Mouse (Mus musculus) heart, adult 11 months (tissue): ENCODE data around the gene Arhgap10.
A peak's percentile ranks its signal among the peaks of the same experiment; 100 is the strongest.

ENCODE experiments used
- DNase-seq: peaks from one replicate; pipeline ENCODE4 v3.0.0; 2022

The Arhgap10 gene

GRCm38 (mm10) chr8:77341329-77341728 lies 176.4 kb downstream of the Arhgap10 start:
- no peak for DNase-seq

DNA sequence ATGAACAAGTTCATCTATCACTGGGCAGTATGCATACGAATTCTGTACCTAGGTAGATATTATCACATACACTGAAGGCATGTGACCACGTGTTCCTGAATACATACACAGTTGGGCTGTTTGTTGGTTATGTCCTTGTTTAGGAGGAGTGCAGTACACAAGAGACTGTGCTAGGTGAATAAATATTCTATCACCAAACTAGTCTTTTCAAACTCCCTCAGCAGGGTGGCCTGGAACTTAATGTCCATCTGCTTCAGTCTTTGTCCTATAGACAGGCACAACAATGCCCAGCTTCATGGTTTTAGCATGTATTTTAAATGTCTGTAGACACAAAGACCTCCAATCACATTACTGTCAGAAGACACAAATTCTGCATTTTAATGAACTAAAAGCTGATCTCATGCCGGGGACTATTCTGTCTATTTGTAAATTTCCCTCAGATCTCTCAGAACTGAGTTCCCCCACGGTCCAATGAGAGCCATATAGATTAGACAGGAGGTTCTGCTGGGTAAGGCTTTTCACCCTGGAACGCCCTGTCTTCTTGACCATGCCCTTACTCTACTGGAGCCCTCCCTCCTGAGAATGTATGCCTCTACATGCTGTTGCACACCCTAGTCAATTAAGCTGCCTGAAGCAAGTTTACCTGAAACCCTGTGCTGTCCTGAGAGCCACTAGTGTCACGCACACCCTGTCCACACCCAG lies 177.6 kb downstream of the Arhgap10 start:
- no peak for DNase-seq

DNA sequence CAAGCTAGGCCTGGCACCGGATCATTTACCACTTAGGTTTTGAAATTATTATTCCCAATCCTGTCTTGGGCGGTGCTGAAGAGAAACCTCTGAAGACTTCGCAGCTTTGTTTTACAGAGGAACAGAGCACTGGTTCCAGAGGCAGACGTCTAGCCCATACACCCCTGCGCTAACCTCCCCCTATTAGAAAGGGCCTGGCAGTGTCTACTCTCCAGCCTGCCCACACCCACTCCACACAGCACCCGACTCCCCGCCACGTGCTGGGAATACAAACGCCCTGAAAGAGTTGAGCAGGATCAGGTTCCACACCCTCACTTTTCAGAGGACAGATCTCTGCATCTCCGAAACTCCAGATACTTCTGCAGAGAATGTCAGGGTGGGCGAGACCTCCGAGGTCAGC lies 180.5 kb downstream of the Arhgap10 start:
- DNase-seq: no peak

DNA sequence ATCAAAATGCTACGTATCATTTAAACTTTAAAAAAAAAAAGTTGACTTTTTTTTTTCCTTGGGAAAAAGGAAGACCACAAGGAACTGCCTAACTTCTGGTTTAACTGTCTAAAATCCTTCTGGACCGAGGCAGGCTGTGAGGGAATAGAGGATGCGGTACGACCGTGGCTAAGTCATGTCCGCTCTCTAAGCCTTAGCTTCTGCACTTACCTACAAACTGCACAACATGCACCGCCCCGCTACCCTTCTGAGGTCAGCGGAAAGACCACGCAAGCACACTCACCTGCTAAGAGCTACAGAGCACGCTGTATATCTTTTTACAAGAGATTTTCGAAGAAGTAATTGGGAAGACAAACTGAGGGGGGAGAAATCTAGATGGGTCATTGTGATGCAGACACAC lies 186.6 kb downstream of the Arhgap10 start:
- DNase-seq: no peak

- DNase-seq: peak; percentile 24
These were observed 187.4 kb downstream of the Arhgap10 start for GRCm38 (mm10) chr8:77330304-77330703.

DNA sequence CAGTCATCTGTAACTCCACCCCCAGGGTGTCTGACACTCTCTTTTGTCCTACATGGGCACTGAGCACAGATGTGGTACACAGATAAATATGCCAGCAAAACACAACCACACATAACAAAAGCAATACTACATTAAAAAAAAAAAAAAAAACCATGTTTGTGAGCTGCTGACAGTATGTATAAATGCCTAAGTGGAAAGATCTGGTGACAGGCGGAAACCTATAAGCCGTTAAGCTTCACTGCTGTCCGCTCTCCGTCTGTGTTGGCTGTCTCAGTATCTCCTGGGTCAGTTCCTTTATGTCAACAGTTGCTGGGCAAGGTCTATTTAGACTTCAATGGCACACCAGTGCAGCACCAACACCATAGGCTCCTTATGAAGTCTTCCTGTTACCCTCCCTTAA lies 188.0 kb downstream of the Arhgap10 start:
- DNase-seq: peak; percentile 36

GRCm38 (mm10) chr8:77328473-77328872 lies 189.3 kb downstream of the Arhgap10 start:
- DNase-seq: peak; percentile 80

GRCm38 (mm10) chr8:77327326-77327725 lies 190.4 kb downstream of the Arhgap10 start:
- peak; percentile 52 for DNase-seq

- peak; percentile 86 for DNase-seq
These were observed 195.0 kb downstream of the Arhgap10 start for GRCm38 (mm10) chr8:77322727-77323126.

- peak; percentile 79 for DNase-seq
These were observed 195.9 kb downstream of the Arhgap10 start for GRCm38 (mm10) chr8:77321901-77322300.

- peak; percentile 61 for DNase-seq
These were observed 199.2 kb downstream of the Arhgap10 start for GRCm38 (mm10) chr8:77318590-77318989.

GRCm38 (mm10) chr8:77317771-77318170 lies 200.0 kb downstream of the Arhgap10 start:
- no peak for DNase-seq

GRCm38 (mm10) chr8:77313003-77313402 lies 204.8 kb downstream of the Arhgap10 start:
- no peak for DNase-seq

DNA sequence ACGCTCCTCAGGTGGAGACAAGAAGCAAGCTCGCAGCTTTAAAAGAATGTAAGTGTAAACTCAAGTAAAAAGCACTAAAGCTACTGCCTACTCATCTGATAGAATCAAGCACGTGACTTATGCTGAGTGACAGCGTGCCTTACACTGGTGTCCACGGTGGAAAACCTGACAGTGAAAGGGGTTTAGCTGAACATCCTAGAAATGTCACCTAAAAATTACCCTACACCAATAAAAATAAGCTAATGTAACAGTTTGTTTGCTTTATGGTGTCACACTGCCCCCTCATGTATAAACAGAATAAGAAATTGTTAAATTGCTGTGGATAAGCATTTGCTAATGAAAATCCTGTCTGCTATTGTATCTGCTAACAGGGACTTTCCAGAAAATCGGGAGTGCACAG lies 206.0 kb downstream of the Arhgap10 start:
- no peak for DNase-seq

DNA sequence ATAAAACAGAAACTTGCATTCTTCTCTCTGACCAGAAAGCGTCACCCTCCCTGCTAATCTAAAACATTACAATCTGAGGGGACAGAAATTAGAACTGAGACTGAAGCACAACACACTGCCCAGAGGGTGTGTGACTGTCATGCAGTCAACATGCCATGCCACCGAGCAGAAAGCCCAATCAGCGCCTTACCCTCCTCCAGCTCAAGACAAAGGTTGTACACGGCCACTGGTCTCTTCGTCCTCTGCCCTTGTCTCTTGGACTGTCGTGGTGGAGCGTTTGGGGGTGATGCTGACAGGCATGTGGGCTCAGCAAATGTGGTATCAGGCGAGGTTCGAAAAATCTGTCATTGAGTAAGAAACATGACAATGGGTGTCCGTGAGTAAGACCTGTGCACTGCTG lies 207.2 kb downstream of the Arhgap10 start:
- peak; percentile 95 for DNase-seq

DNA sequence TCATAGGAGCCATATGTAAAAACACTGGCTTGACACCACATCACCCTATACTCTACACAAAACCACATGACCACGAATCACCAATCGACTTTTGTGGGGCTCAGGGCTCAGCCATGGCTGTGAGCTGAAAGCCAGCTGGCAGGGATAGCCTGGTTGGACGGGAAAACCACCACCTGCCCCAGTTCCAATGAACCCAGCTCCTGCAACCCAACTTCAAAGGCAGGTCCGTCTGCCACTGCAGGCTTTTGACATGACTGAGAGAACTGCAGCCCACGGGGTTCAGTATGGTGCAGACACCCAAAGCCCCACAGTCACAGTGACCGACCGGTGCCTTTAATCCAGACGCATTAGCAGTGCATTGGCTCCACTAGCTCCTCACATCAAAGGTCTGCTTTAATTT lies 207.7 kb downstream of the Arhgap10 start:
- DNase-seq: peak; percentile 96

GRCm38 (mm10) chr8:77294599-77294998 lies 223.2 kb downstream of the Arhgap10 start:
- DNase-seq: no peak

DNA sequence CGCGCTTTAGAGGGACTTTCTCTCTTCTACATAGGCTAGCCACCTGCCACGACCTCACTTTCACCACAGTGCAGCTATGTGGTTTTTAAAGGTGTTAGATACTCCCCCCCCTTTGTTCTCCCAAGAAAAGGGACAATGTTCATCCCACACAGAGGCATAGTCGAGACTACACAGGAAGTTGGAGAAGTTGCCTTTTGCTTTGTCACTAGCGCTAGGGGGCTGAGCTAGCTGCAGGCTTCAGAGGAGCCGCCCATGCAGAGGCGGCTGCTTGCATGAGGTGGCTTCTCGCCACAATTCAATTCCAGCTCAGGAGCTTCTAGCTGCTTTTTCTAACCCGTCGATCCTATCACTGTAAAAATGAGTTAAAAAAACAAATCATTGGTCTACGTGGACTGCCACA lies 225.1 kb downstream of the Arhgap10 start:
- peak; percentile 77 for DNase-seq

GRCm38 (mm10) chr8:77292120-77292519 lies 225.6 kb downstream of the Arhgap10 start:
- DNase-seq: peak; percentile 76

DNA sequence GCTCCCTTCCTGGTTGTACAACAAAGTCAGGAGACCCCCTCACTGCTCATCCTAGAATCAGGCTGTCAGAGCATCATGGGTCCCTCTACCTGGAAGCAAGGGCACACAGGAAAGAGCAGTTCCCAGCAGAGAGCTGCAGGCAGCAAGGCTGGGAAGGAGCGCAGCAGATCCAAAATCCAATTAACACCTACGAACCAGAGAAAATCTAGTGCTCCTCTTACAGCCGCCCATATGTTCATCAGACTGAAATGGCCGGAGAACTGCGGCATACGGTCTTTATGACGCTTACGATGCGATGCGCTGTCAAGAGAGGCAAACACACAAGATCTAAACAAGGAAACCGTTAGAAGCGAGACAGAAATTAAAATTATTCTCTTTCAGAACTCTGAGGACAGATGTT lies 229.3 kb downstream of the Arhgap10 start:
- DNase-seq: no peak

GRCm38 (mm10) chr8:77288065-77288464 lies 229.7 kb downstream of the Arhgap10 start:
- no peak for DNase-seq

DNA sequence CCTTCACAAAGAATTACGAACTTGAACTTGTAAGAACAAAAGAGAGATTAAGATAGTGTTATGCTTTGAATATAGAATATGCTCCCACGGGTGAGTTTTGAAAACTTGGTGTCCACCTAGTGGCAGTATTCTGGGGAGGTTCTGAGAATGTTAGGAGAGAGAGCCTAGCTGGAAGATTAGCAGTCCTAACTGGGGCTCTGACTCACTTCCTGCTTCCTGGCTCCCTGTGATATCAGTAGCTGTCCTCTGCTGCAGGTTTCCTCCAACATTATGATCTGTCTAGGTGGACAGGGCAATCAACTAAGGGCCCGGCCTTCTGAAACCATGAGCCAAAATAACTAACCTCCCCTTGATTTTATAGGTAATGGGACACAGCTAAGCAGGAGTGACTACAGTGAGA lies 233.3 kb downstream of the Arhgap10 start:
- DNase-seq: no peak

GRCm38 (mm10) chr8:77282605-77283236 lies 235.0 kb downstream of the Arhgap10 start:
- peak; percentile 76 for DNase-seq

DNA sequence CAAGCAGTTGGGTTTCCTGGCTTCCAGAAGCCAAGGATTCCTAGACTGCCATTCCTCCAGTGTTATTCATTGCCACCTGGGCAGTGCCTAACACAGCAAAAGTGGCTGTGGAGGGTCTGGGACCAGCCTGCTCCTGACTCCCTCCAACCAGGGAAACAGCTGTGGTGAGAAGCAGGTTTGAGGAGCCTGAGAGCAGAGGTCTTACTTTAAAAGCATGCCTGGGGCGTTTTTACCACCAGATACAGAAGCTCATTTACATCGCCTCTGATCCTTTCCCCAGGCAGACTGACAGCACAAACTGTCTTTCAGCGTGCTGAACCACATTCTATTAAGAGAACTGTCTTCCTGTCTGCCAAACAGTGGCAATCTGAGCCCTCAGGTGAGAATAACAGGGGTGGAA lies 237.8 kb downstream of the Arhgap10 start:
- DNase-seq: peak; percentile 83

DNA sequence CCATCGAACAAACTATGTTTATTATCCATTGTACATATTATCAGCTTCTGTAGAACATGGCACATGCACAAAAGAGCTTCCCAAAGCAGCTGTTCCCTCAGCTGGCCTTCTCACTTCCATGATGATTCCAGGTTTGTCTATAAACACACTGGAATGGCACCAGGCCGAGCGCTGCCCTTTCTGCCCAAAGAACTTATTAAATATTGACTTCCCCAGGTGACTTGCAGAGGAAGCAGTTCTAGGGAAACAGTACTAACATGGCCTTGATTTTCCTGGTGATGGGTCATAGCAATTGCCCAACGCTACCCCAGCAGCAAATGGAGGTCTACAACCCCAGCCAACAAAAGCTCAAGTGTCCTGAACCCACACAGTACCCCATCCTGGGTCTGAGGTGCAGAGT lies 239.5 kb downstream of the Arhgap10 start:
- DNase-seq: peak; percentile 64
